Mouse (Mus musculus): ENCODE data around the gene Nrxn2. TPM values are rescaled to one million over a fixed set of nuclear protein-coding genes. Genes with fewer than 3 reads are reported as not detected.

The Nrxn2 gene
- polyA plus RNA-seq, 1 experiment, result 6.4 TPM

DNA sequence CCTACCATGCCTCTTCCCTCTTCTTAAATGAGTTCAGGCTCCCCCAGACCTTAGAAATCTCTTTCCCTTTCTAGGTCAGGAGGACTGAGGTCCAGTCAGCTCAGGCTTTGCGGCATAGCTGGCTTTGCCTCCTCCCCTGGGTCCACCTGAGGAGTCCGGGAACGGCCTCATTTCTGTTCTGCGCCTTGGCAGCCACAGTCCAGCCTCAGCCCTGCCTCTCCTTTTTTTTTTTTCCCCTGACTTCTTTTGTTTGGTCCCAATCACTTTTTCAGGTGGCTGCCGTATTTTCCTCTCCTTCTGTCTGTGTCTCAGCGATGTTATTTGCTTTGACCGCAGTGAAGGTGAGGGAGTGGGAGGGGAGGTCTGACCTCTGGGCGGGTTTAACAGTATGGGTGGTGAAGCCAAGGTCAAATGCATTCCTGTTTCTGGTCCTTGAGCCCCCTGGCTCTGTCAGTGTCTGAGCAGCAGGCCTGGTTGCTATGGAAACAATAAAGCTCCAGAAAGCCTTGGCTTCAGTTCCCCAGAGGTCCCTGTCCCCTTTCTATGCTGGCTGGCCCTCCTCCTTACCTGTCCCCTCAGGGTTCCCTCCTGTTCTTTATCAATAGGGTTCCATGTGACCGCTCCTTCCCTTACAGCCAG is 34.3 kb downstream of the Nrxn2 start:
- Histone ChIP-seq H3K27me3 (replicated peaks; ENCODE audit: control insufficient read depth, insufficient read depth, low read length) (no peaks in the 10 kb centered on the region), H3K27ac (ENCODE audit: insufficient read depth, low read depth, low read length) (no peak overlapping the region), H3K36me3 (ENCODE audit: control insufficient read depth, insufficient read depth, low read length) (no peaks in the 10 kb centered on the region), H3K4me1 (ENCODE audit: control insufficient read depth, insufficient read depth, low read length) (no peaks in the 10 kb centered on the region), H3K4me3 (ENCODE audit: insufficient read depth, low read depth, low read length) (no peak overlapping the region)
- TF ChIP-seq CTCF (conservative IDR thresholded peaks at IDR 0.05; ENCODE audit: insufficient read depth, insufficient read length, low read depth, low read length) (no peak), POLR2A (IDR thresholded peaks at IDR 0.05; ENCODE audit: low read depth, low read length) (no peak)
- DNase-seq, result no peak
- 67% methylated on average over 9 of the region's 9 CpGs for WGBS

- Histone ChIP-seq H3K4me1 (ENCODE audit: control insufficient read depth, insufficient read depth, low read length) (no peaks in the 10 kb centered on the region), H3K36me3 (ENCODE audit: control insufficient read depth, insufficient read depth, low read length) (no peaks in the 10 kb centered on the region), H3K4me3 (ENCODE audit: insufficient read depth, low read depth, low read length) (no peak overlapping the region), H3K27me3 (replicated peaks; ENCODE audit: control insufficient read depth, insufficient read depth, low read length) (no peaks in the 10 kb centered on the region), H3K27ac (ENCODE audit: insufficient read depth, low read depth, low read length) (no peak overlapping the region)
- TF ChIP-seq POLR2A (IDR thresholded peaks at IDR 0.05; ENCODE audit: low read depth, low read length) (no peak), CTCF (conservative IDR thresholded peaks at IDR 0.05; ENCODE audit: insufficient read depth, insufficient read length, low read depth, low read length) (no peak)
- DNase-seq, result no peak
- WGBS, result 82% methylated on average over 8 of the region's 8 CpGs
Measured at GRCm38 (mm10) chr19:6453349-6453748, 34.8 kb downstream of the Nrxn2 start.

DNA sequence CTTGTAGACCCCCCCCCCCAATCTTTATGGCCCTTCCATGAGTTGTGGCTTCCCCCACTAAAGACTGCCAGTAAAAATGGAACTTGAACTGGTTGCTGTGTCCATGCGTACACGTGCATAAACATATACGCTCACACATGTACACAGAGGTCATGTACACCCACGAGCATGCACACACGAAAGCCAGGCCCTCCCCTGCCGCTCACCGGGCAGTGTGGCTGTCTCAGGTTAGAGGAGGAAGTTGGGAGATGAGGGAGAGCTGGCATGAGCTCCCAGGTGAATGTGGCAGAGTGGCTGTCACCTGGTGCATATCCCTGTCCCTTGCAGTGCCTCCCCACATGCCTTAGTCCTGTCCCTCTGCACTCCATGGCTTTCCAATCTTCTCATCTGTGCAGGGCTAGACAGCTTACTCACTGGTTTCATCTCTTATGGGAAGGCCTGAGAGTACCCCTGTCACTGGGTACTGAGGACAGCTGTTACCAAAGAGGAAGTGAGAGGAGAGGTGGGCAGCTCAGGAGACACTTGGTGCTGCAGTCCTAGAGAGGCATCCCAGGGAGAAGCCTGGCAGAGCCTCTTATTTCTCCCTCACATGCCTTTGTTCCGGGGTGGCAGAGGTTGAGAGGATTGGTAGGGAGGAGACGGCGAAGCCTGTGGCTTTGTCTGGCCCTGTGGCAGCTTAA is 35.6 kb downstream of the Nrxn2 start:
- no peak for DNase-seq
- no peaks in the 10 kb centered on the region for H3K27me3 ChIP-seq (replicated peaks; ENCODE audit: control insufficient read depth, insufficient read depth, low read length)
- H3K4me3 ChIP-seq (ENCODE audit: insufficient read depth, low read depth, low read length), result no peak overlapping the region
- TF ChIP-seq CTCF (conservative IDR thresholded peaks at IDR 0.05; ENCODE audit: insufficient read depth, insufficient read length, low read depth, low read length), result no peak
- H3K4me1 ChIP-seq (ENCODE audit: control insufficient read depth, insufficient read depth, low read length), result no peaks in the 10 kb centered on the region
- no peaks in the 10 kb centered on the region for H3K36me3 ChIP-seq (ENCODE audit: control insufficient read depth, insufficient read depth, low read length)
- H3K27ac ChIP-seq (ENCODE audit: insufficient read depth, low read depth, low read length), result no peak overlapping the region
- WGBS, result 86% methylated on average over 10 of the region's 10 CpGs

DNA sequence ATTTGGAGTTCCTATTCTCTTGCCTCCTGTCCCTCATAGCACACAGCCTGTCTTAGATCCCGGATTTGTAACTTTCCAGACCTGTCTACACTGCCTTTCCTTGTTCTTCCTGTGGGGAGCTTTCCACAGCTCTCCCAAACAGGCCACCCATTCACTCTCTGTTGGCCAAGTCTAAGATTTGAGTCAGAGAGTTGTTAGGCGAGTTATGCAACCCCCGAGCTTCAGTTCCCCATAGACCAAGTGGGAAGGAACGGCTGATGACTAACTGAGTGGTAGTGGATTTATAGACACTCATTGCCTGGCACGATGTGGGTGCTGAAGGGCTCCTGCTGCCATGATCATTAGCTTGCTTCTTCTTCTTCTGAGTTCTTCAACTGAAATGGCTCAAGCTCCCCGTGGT is 41.0 kb downstream of the Nrxn2 start:
- H3K27ac ChIP-seq (ENCODE audit: insufficient read depth, low read depth, low read length), result no peak overlapping the region
- no peaks in the 10 kb centered on the region for H3K27me3 ChIP-seq (replicated peaks; ENCODE audit: control insufficient read depth, insufficient read depth, low read length)
- H3K4me1 ChIP-seq (ENCODE audit: control insufficient read depth, insufficient read depth, low read length), result no peaks in the 10 kb centered on the region
- TF ChIP-seq POLR2A (IDR thresholded peaks at IDR 0.05; ENCODE audit: low read depth, low read length) (no peak), CTCF (conservative IDR thresholded peaks at IDR 0.05; ENCODE audit: insufficient read depth, insufficient read length, low read depth, low read length) (no peak)
- no peak for DNase-seq
- H3K4me3 ChIP-seq (ENCODE audit: insufficient read depth, low read depth, low read length), result no peak overlapping the region
- no peaks in the 10 kb centered on the region for H3K36me3 ChIP-seq (ENCODE audit: control insufficient read depth, insufficient read depth, low read length)
- 72% methylated on average over 6 of the region's 6 CpGs for WGBS

GRCm38 (mm10) chr19:6462841-6463240 is 44.3 kb downstream of the Nrxn2 start:
- WGBS, result 52% methylated on average over 6 of the region's 6 CpGs
- no peak overlapping the region for H3K4me3 ChIP-seq (ENCODE audit: insufficient read depth, low read depth, low read length)
- no peak for TF ChIP-seq CTCF (conservative IDR thresholded peaks at IDR 0.05; ENCODE audit: insufficient read depth, insufficient read length, low read depth, low read length)
- TF ChIP-seq POLR2A (IDR thresholded peaks at IDR 0.05; ENCODE audit: low read depth, low read length), result no peak
- no peak overlapping the region for H3K27ac ChIP-seq (ENCODE audit: insufficient read depth, low read depth, low read length)
- H3K36me3 ChIP-seq (ENCODE audit: control insufficient read depth, insufficient read depth, low read length), result no peaks in the 10 kb centered on the region
- no peak for DNase-seq
- H3K4me1 ChIP-seq (ENCODE audit: control insufficient read depth, insufficient read depth, low read length), result no peaks in the 10 kb centered on the region
- no peaks in the 10 kb centered on the region for H3K27me3 ChIP-seq (replicated peaks; ENCODE audit: control insufficient read depth, insufficient read depth, low read length)

GRCm38 (mm10) chr19:6464306-6465071 is 46.0 kb downstream of the Nrxn2 start:
- no peak overlapping the region for H3K27ac ChIP-seq (ENCODE audit: insufficient read depth, low read depth, low read length)
- H3K4me3 ChIP-seq (ENCODE audit: insufficient read depth, low read depth, low read length), result no peak overlapping the region
- 70% methylated on average over 10 of the region's 10 CpGs for whole genome bisulfite sequencing

DNA sequence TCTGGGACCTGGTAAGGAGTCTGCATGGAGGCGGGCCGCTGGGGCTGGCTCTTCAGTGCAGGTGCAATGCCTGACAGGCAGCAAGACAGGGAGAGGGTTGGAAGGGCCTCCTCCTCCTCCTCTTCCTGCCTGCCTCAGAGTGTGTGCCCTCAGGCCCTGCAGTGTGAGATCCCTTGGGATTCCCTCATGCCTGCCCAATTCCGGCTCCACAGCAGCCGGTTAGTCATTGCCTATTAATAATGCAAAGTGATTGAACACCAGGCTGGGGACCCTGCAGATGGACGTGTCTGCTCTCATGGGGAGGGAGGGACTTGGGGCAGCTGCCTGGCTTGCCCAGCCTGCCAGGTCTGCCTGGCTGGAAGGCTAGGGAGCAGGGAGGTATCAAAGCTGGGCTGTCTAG is 46.6 kb downstream of the Nrxn2 start:
- DNase-seq, result peak; percentile 33
- Histone ChIP-seq H3K27me3 (replicated peaks; ENCODE audit: control insufficient read depth, insufficient read depth, low read length) (no peaks in the 10 kb centered on the region), H3K27ac (ENCODE audit: insufficient read depth, low read depth, low read length) (no peak overlapping the region), H3K4me1 (ENCODE audit: control insufficient read depth, insufficient read depth, low read length) (no peaks in the 10 kb centered on the region), H3K36me3 (ENCODE audit: control insufficient read depth, insufficient read depth, low read length) (no peaks in the 10 kb centered on the region), H3K4me3 (ENCODE audit: insufficient read depth, low read depth, low read length) (no peak overlapping the region)
- TF ChIP-seq POLR2A (IDR thresholded peaks at IDR 0.05; ENCODE audit: low read depth, low read length) (no peak), CTCF (conservative IDR thresholded peaks at IDR 0.05; ENCODE audit: insufficient read depth, insufficient read length, low read depth, low read length) (no peak)
- 29% methylated on average over 5 of the region's 5 CpGs for WGBS

More at GRCm38 (mm10) chr19:6464306-6465071, 46.0 kb downstream of the Nrxn2 start:
- TF ChIP-seq CTCF (conservative IDR thresholded peaks at IDR 0.05; ENCODE audit: insufficient read depth, insufficient read length, low read depth, low read length), result no peak
- no peak for TF ChIP-seq POLR2A (IDR thresholded peaks at IDR 0.05; ENCODE audit: low read depth, low read length)
- no peak for DNase-seq
- Histone ChIP-seq H3K4me1 (ENCODE audit: control insufficient read depth, insufficient read depth, low read length) (no peaks in the 10 kb centered on the region), H3K27me3 (replicated peaks; ENCODE audit: control insufficient read depth, insufficient read depth, low read length) (no peaks in the 10 kb centered on the region), H3K36me3 (ENCODE audit: control insufficient read depth, insufficient read depth, low read length) (no peaks in the 10 kb centered on the region)
